Mouse (Mus musculus): Measurements from ENCODE around the gene Ndufa8. TPM values are rescaled to one million over a fixed set of nuclear protein-coding genes. Genes with fewer than 3 reads are reported as not detected.
A peak's percentile ranks its signal among the peaks of the same experiment; 100 is the strongest.

The Ndufa8 gene
- polyA plus RNA-seq (2015; fragmentation: Nextera tagmentation; extraction: Ambion mirVana), result 222 and 237 TPM in 2 replicates

- Histone ChIP-seq H3K27me3 (0 out of 2 replicates have a peak, but pooled peaks cover 4% of the 10 kb centered on the region), H3K27ac (peak within 1 kb of the TSS; percentile 15; the same call in 1 of the 2 replicates), H3K9me3 (replicated peaks) (no peaks in the 10 kb centered on the region), H3K9ac (peak within 1 kb of the TSS; percentile 92), H3K36me3 (ENCODE audit: poor library complexity, severe bottlenecking) (peaks cover 4% of the 10 kb centered on the region), H3K4me2 (peak within 1 kb of the TSS; percentile 73), H3K4me1 (peaks cover 13% of the 10 kb centered on the region), H3K4me3 (peak within 1 kb of the TSS; percentile 77)
- under 1% methylated on average over 44 of the region's 44 CpGs for WGBS
- peak; percentile 97 for ATAC-seq
Observed at GRCm38 (mm10) chr2:36048748-36049566, at the start of gene Ndufa8, which contains the start of gene Morn5. Gene Ndufa8 (minus strand): TSS chr2:36049406. Gene Morn5 (plus strand): TSS chr2:36049458.

- Histone ChIP-seq H3K4me1 (peaks cover 6% of the 10 kb centered on the region; the same call in 1 of the 2 replicates), H3K9ac (peak overlapping the region; percentile 9; the same call in 1 of the 2 replicates), H3K4me2 (peak overlapping the region; percentile 64), H3K9me3 (replicated peaks) (no peaks in the 10 kb centered on the region), H3K27ac (0 out of 2 replicates have a peak overlapping the region, but pooled peaks have one; percentile 15), H3K4me3 (peak overlapping the region; percentile 22), H3K36me3 (ENCODE audit: poor library complexity, severe bottlenecking) (no peaks in the 10 kb centered on the region), H3K27me3 (peaks cover 100% of the 10 kb centered on the region)
- 4% methylated on average over 5 of the region's 5 CpGs for WGBS
- no peak for ATAC-seq
Observed at GRCm38 (mm10) chr2:36098021-36098420, 48.8 kb upstream of the Ndufa8 start.

- Histone ChIP-seq H3K9ac (peak overlapping the region; percentile 9; the same call in 1 of the 2 replicates), H3K9me3 (replicated peaks) (no peaks in the 10 kb centered on the region), H3K36me3 (ENCODE audit: poor library complexity, severe bottlenecking) (no peaks in the 10 kb centered on the region), H3K4me3 (peak overlapping the region; percentile 22), H3K4me2 (peak overlapping the region; percentile 64), H3K27ac (no peak overlapping the region), H3K27me3 (peaks cover 99% of the 10 kb centered on the region), H3K4me1 (no peaks in the 10 kb centered on the region)
- ATAC-seq, result no peak
- WGBS, result 2% methylated on average over 18 of the region's 18 CpGs
Observed at GRCm38 (mm10) chr2:36097129-36097815, 48.1 kb upstream of the Ndufa8 start.

GRCm38 (mm10) chr2:36093914-36094475, 44.8 kb upstream of the Ndufa8 start:
- peak overlapping the region; percentile 64 for H3K4me2 ChIP-seq
- WGBS, result 4% methylated on average over 31 of the region's 31 CpGs
- H3K27ac ChIP-seq, result no peak overlapping the region
- H3K4me3 ChIP-seq, result peak overlapping the region; percentile 14
- ATAC-seq, result no peak
- H3K4me1 ChIP-seq, result peaks cover 24% of the 10 kb centered on the region
- H3K9ac ChIP-seq, result 0 out of 2 replicates have a peak overlapping the region, but pooled peaks have one; percentile 17
- H3K9me3 ChIP-seq (replicated peaks), result no peaks in the 10 kb centered on the region
- no peaks in the 10 kb centered on the region for H3K36me3 ChIP-seq (ENCODE audit: poor library complexity, severe bottlenecking)
- peaks cover 99% of the 10 kb centered on the region for H3K27me3 ChIP-seq

GRCm38 (mm10) chr2:36093301-36093700, 44.1 kb upstream of the Ndufa8 start:
- H3K4me2 ChIP-seq, result peak overlapping the region; percentile 64
- WGBS, result 14% methylated on average over 7 of the region's 7 CpGs
- no peak overlapping the region for H3K9ac ChIP-seq
- H3K27me3 ChIP-seq, result peaks cover 99% of the 10 kb centered on the region
- H3K4me1 ChIP-seq, result peaks cover 25% of the 10 kb centered on the region
- H3K27ac ChIP-seq, result peak overlapping the region; percentile 19; the same call in 1 of the 2 replicates
- H3K36me3 ChIP-seq (ENCODE audit: poor library complexity, severe bottlenecking), result no peaks in the 10 kb centered on the region
- ATAC-seq, result no peak
- no peaks in the 10 kb centered on the region for H3K9me3 ChIP-seq (replicated peaks)
- no peak overlapping the region for H3K4me3 ChIP-seq

- Histone ChIP-seq H3K27me3 (peaks cover 97% of the 10 kb centered on the region), H3K27ac (no peak overlapping the region), H3K9ac (no peak overlapping the region), H3K4me2 (no peak overlapping the region; the same call in 1 of the 2 replicates), H3K4me1 (peaks cover 25% of the 10 kb centered on the region), H3K9me3 (replicated peaks) (no peaks in the 10 kb centered on the region), H3K4me3 (no peak overlapping the region), H3K36me3 (ENCODE audit: poor library complexity, severe bottlenecking) (no peaks in the 10 kb centered on the region)
- WGBS, result 3% methylated on average over 4 of the region's 4 CpGs
- ATAC-seq, result no peak
Observed at GRCm38 (mm10) chr2:36092748-36093147, 43.5 kb upstream of the Ndufa8 start.

- Histone ChIP-seq H3K9me3 (replicated peaks) (no peaks in the 10 kb centered on the region), H3K4me2 (peak overlapping the region; percentile 69), H3K4me1 (peaks cover 25% of the 10 kb centered on the region), H3K27ac (no peak overlapping the region), H3K36me3 (ENCODE audit: poor library complexity, severe bottlenecking) (no peaks in the 10 kb centered on the region), H3K27me3 (peaks cover 95% of the 10 kb centered on the region), H3K9ac (peak overlapping the region; percentile 40; the same call in 1 of the 2 replicates), H3K4me3 (peak overlapping the region; percentile 42)
- WGBS, result 2% methylated on average over 69 of the region's 70 CpGs
- ATAC-seq, result peak; percentile 80
Observed at GRCm38 (mm10) chr2:36090853-36091741, 41.9 kb upstream of the Ndufa8 start.

- Histone ChIP-seq H3K4me1 (peaks cover 25% of the 10 kb centered on the region), H3K27ac (no peak overlapping the region), H3K9me3 (replicated peaks) (no peaks in the 10 kb centered on the region), H3K27me3 (peaks cover 80% of the 10 kb centered on the region), H3K4me3 (no peak overlapping the region), H3K36me3 (ENCODE audit: poor library complexity, severe bottlenecking) (no peaks in the 10 kb centered on the region), H3K4me2 (no peak overlapping the region), H3K9ac (no peak overlapping the region; the same call in 1 of the 2 replicates)
- no peak for ATAC-seq
- WGBS, result 20% methylated on average over 3 of the region's 3 CpGs
Observed at GRCm38 (mm10) chr2:36089190-36089589, 40.0 kb upstream of the Ndufa8 start.

GRCm38 (mm10) chr2:36085041-36085440, 35.8 kb upstream of the Ndufa8 start:
- WGBS, result 71% methylated on average over 1 of the region's 1 CpGs
- Histone ChIP-seq H3K27me3 (peaks cover 40% of the 10 kb centered on the region), H3K4me3 (no peak overlapping the region), H3K9me3 (replicated peaks) (no peaks in the 10 kb centered on the region), H3K4me1 (peaks cover 11% of the 10 kb centered on the region; the same call in 1 of the 2 replicates), H3K9ac (no peak overlapping the region), H3K27ac (no peak overlapping the region), H3K4me2 (no peak overlapping the region), H3K36me3 (ENCODE audit: poor library complexity, severe bottlenecking) (no peaks in the 10 kb centered on the region)
- ATAC-seq, result no peak

- Histone ChIP-seq H3K36me3 (ENCODE audit: poor library complexity, severe bottlenecking) (no peaks in the 10 kb centered on the region), H3K27me3 (peaks cover 24% of the 10 kb centered on the region), H3K9ac (no peak overlapping the region), H3K27ac (no peak overlapping the region), H3K4me1 (0 out of 2 replicates have a peak, but pooled peaks cover 5% of the 10 kb centered on the region), H3K4me2 (no peak overlapping the region), H3K9me3 (replicated peaks) (no peaks in the 10 kb centered on the region), H3K4me3 (no peak overlapping the region)
- no peak for ATAC-seq
- WGBS, result 79% methylated on average over 9 of the region's 9 CpGs
Observed at GRCm38 (mm10) chr2:36082802-36083580, 33.8 kb upstream of the Ndufa8 start.
